Mouse (Mus musculus) cortical plate, adult 2 months (tissue): Measurements from ENCODE around the gene Ranbp1.

Experiments used
- CTCF ChIP-seq: fragments of 200-500 bp; IDR thresholded peaks from 2 replicates; pipeline ENCODE4 v1.5.1; 2011; ENCODE audit warnings: mild to moderate bottlenecking, control low read depth, low read length; ENCODE audit not compliant: insufficient read depth; ENCODE audit errors: extremely low read depth
- POLR2A ChIP-seq: fragments of 200-500 bp; IDR thresholded peaks from 2 replicates; pipeline ENCODE4 v1.6.1; 2011; ENCODE audit warnings: mild to moderate bottlenecking, low read length, control low read depth; ENCODE audit not compliant: insufficient read depth; ENCODE audit errors: extremely low read depth

GRCm38 (mm10) chr16:18253866-18254265, 5.3 kb upstream of the Ranbp1 start:
- no peak for TF ChIP-seq CTCF
- TF ChIP-seq POLR2A, result 0 out of 2 replicates have a peak, but pooled peaks have one; percentile 34
